In the genomic region with DNA sequence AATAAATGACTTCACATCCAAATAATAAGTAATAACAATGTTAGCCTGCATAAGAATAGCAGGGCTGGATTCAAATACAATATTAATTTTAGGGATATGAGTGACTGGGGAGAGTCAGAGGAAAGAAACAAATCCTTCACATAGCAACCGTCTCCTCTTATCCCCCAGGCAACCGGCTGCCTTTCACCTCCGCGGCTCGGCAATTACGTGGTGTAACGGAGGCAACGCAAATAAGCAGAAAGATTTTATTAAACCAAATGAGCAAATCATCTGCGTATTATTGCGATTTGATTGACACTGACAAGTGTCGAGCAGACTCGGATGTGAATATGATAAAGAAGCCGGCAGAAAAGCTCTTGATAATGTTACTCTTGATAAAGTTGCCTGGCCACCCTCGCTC, we compare ENCODE assay signal across 12 mouse cellular contexts. TPM values are rescaled to one million over a fixed set of nuclear protein-coding genes. Genes with fewer than 3 reads are reported as not detected.
DNase-seq lines count a peak whose midpoint lies in the region; ATAC-seq lines count a peak whose summit lies in the region.
"Had no signal": no experiment of that assay in that cellular context is flagged by ENCODE, and none has a peak within 500 bp of the region (broad histone marks: within the 10 kb centered on the region; RNA-seq: fewer than 3 reads in every experiment).

No protein-coding gene starts in this region.

- no peak overlapping the region for H3K27ac ChIP-seq in forebrain, embryonic 14.5 days (ENCODE audit: low read depth, low read length)
- no peak overlapping the region for H3K27ac ChIP-seq in neural tube, embryonic 12.5 days

- 21% methylated on average over 14 of the region's 14 CpGs for WGBS in forebrain, embryonic 14.5 days
- 36% methylated on average over 14 of the region's 14 CpGs for WGBS in neural tube, embryonic 12.5 days

- H3K4me2 ChIP-seq in forebrain, embryonic 14.5 days (ENCODE audit: low read length): peak overlapping the region; percentile 47
- H3K4me2 ChIP-seq in neural tube, embryonic 12.5 days (replicated peaks): peak overlapping the region; percentile 46

- peak; percentile 39 for DNase-seq in layer of hippocampus, adult 11-12 months (ENCODE audit: low spot score)
- DNase-seq in layer of hippocampus, adult 9-10 months (ENCODE audit: low spot score): no peak
- peak; percentile 76 for DNase-seq in forebrain, embryonic 14.5 days (ENCODE audit: low spot score)
- peak; percentile 29 to 37 for DNase-seq in layer of hippocampus, adult 8-10 months (ENCODE audit: low spot score in 2 of 2)
- no peak for DNase-seq in ovary, postnatal 36 days (ENCODE audit: low spot score)
- no peak for DNase-seq in adrenal gland, adult 2 months
- DNase-seq: adrenal gland, postnatal 10 days; cerebellum, adult 18-20 months; gastrocnemius, postnatal 14 days; lung, postnatal 4 days had no signal

- H3K9ac ChIP-seq in forebrain, embryonic 14.5 days (ENCODE audit: low read length): no peak overlapping the region
- H3K9ac ChIP-seq in neural tube, embryonic 12.5 days: no peak overlapping the region

- ATAC-seq in forebrain, embryonic 14.5 days: peak; percentile 65
- no peak for ATAC-seq in neural tube, embryonic 12.5 days (ENCODE audit: low FRiP score, low read depth)
- no peak for ATAC-seq in frontal cortex, adult (ENCODE audit: low TSS enrichment)

- no peak overlapping the region for H3K4me3 ChIP-seq in forebrain, embryonic 14.5 days (ENCODE audit: low read depth, low read length)
- no peak overlapping the region for H3K4me3 ChIP-seq in neural tube, embryonic 12.5 days

- H3K4me1 ChIP-seq in forebrain, embryonic 14.5 days (ENCODE audit: control insufficient read depth, insufficient read depth, low read length): peaks cover 11% of the 10 kb centered on the region
- H3K4me1 ChIP-seq in neural tube, embryonic 12.5 days: peaks cover 18% of the 10 kb centered on the region

- no peaks in the 10 kb centered on the region for H3K9me3 ChIP-seq in forebrain, embryonic 14.5 days (replicated peaks; ENCODE audit: control insufficient read depth, low read length)
- no peaks in the 10 kb centered on the region for H3K9me3 ChIP-seq in neural tube, embryonic 12.5 days

- no peaks in the 10 kb centered on the region for H3K36me3 ChIP-seq in forebrain, embryonic 14.5 days (ENCODE audit: control insufficient read depth, insufficient read depth, low read length)
- H3K36me3 ChIP-seq in neural tube, embryonic 12.5 days: no peaks in the 10 kb centered on the region

- H3K27me3 ChIP-seq in forebrain, embryonic 14.5 days (replicated peaks; ENCODE audit: control insufficient read depth, insufficient read depth, low read length): no peaks in the 10 kb centered on the region
- no peaks in the 10 kb centered on the region; the same call in 1 of the 2 replicates for H3K27me3 ChIP-seq in neural tube, embryonic 12.5 days (replicated peaks)

RNA-seq across cellular contexts. Expression of a gene that starts 28.9 kb away (rescaled TPM):
- polyA plus RNA-seq in forebrain, embryonic 14.5 days (2014; fragmentation: Nextera tagmentation; extraction: Ambion mirVana): 142 and 155 TPM in 2 replicates
- total RNA-seq in layer of hippocampus, adult 8-10 months (2022): 100 to 1,000 TPM in 1 of 4 experiments, 10 to 100 TPM in 3; 98.6 to 105 (median 99.4) TPM
- polyA plus RNA-seq in neural tube, embryonic 12.5 days (2016; fragmentation: Nextera tagmentation; extraction: Ambion mirVana): 81.4 and 86.6 TPM in 2 replicates
- 10 to 100 TPM; 42.6 to 47.5 TPM for total RNA-seq in adrenal gland, adult 2 months (2021)
- polyA plus RNA-seq in adrenal gland, adult 2 months (2012; rRNA removed): 15.1 and 18.1 TPM in 2 replicates

Comparison
In these comparisons a context has a peak if more than half of its experiments do, and no peak if none do; other contexts are left out.
1. DNase-seq: peak in layer of hippocampus, adult 11-12 months (single experiment), forebrain, embryonic 14.5 days (single experiment) and layer of hippocampus, adult 8-10 months (2 of 2); none in layer of hippocampus, adult 9-10 months (single experiment), ovary, postnatal 36 days (single experiment) and adrenal gland, adult 2 months (single experiment).